Mouse (Mus musculus) adrenal gland, adult (tissue): ENCODE results near the gene Mlxip.

Experiments used
- DNase-seq, 2 experiments: peaks; one replicate each; pipeline ENCODE4 v3.0.0; 2022 to 2023; ENCODE audit warnings: low spot score in 1 of 2; ENCODE audit not compliant: inconsistent age in 2 of 2

Mlxip gene

DNA sequence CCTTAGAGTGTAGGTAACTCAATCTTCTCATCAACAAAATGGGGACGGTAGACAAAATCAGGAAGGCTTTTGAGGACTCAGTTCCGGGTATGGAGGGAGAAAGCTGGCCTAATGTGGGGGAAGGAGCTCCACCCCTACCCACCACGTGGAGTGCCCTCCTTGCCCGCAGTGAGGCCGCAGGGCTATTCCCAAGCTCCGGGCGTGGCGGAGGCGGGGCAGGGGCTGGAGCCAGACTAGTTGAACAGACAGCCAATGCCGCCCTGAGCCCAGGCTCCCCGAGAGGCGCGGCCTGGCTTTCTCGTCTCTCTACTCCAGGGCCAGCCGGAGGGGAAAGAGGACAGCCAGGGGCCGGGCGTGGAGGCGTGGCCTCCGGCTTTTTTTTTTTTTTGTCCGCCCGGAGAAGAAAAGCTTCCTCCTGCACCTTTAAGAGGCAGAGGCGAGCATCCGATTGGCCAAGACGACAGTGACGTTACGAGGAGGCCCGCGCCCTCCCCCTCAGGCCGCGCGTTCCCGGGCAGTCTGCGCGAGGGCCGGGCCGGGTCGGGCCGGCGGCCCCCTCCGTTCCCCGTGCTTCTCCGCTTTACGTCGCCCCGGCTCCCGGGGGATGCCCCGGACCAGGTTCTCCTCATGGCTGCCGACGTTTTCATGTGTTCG, at the start of gene Mlxip:
Gene Mlxip (plus strand): TSS at position 496 of the 654 bp plus-strand sequence.
- peak; percentile 98 to 99 for DNase-seq

GRCm38 (mm10) chr5:123344963-123345852, 49.4 kb upstream of the Mlxip start:
- DNase-seq, result peak; percentile 65 to 84

DNA sequence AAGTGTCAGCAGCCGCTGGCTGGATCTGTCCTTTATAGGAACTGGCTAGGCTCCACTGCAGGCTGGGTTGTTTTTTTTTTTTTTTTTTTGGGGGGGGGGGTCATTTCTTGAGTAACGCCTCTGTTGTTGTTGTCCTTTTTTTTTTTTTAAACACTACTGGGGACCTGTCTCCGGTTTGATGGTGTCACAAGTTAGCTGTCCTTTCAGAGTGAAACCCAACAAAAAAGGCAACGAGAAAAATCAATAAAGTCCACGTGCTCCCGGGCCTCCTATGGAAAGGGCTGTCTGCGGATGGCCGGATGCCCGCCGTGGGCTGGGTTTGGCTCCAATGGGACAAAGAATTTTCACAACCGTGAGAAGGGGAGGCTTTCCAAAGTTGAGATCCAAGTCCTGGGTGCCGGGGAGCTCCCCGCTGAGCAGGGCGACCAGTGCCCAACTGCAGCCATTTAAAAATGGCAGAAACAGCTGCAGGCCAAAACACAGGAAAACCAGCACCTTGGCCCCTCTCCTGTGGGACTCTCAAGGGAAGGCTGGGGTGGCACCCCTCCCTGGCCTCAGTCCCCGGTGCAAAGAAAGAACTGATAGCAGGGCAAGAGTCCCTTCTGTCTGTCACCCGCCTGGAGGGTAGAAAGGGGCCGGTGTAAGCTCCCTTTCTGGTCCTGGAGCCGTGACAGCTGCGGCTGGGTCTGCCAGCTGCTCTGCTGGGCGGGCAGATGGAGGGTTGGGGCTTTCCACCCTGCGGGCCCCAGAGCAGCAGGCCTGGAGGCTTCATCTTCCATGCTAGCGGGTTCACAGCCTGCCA, 48.5 kb upstream of the Mlxip start:
- DNase-seq, result peak; percentile 56 to 86

DNA sequence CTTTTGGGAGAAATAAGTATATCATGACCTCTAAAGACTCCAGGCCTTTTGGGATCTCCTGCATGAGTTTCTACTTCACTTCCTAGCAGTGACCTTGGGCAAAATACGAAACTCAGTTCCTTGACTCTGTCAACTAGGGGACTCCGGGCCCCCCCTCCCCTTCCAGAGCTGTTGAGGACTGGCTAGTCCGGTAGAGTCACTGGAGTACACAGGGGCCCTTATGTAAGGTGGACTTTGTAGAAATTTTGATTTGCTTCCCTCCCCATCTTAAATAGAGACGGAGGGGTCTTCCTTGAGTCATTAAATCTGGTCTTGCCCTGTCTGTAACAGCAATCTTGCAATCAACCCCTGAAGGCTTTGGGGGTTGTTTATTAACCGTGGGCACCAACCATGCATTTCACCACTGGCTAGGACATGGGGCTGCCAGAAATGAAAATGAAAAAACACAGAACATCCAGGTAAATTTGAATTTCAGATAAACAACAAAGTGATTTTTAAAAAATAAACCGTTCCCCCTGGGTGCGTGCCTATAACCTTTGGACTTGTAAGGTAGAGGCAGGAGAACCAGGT, 47.8 kb upstream of the Mlxip start:
- DNase-seq, result no peak

DNA sequence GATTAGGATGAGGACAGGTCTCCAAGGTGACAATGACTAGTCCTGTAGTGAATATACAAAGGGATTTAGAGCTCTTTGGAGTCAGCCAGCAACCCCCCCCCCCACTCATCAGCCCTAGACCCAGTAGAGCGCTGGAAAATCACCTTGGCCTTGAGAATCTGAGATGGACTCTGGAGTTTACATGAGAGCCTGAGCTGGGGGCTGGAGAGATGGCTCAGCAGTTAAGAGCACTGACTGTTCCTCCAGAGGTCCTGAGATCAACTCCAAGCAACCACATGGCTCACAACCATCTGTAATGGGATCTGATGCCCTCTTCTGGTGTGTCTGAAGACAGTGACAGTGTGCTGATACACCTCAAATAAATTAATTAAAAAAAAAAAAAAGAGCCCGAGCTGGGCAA, 46.6 kb upstream of the Mlxip start:
- DNase-seq, result no peak

DNA sequence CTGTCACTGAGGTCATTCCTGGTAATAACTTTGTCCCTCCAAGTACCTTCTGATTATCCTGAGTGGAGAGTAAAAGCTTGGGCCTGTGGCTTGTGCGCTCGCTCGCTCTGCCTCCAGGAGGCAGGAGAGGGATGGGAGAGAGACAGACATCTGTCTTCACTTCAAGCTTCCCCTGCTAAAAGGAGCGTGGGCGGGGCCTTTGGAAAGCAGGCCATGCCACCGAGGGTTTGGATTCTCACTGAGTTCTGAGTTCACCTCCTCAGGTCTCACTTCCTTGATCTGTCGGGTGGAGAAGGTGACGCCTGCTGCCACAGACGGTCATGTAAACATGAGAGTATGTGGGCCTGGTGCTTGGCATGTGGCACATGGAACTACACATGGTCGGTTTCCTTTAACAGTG, 44.2 kb upstream of the Mlxip start:
- no peak for DNase-seq

GRCm38 (mm10) chr5:123355918-123356317, 38.7 kb upstream of the Mlxip start:
- no peak for DNase-seq

DNA sequence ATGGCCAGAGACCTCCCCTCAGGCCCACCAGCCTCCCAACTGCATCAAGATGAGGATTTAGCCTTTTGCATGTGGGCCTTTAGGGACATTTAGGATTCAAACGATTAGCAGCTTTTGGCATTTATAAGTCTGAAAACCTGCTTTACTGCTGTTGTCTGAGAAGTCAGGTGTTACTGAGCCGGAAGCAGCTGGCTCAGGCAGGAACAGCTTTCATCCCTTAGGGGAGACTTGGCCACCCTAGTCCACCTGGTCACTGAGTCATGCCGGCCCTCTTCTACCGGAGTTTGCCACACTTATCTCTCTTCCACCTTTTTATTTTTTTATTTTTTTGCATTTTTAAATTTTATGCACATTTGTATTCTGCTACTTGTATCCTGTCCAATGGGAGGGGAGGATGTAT, 37.3 kb upstream of the Mlxip start:
- DNase-seq, result no peak

- DNase-seq, result no peak
Observed at GRCm38 (mm10) chr5:123359431-123359830, 35.2 kb upstream of the Mlxip start.

GRCm38 (mm10) chr5:123362911-123363310, 31.7 kb upstream of the Mlxip start:
- peak in 1 of 2 experiments; percentile 59 for DNase-seq

GRCm38 (mm10) chr5:123364302-123364971, 30.2 kb upstream of the Mlxip start:
- peak; percentile 77 to 82 for DNase-seq

GRCm38 (mm10) chr5:123368869-123369488, 25.6 kb upstream of the Mlxip start:
- peak in 1 of 2 experiments; percentile 75 for DNase-seq

DNA sequence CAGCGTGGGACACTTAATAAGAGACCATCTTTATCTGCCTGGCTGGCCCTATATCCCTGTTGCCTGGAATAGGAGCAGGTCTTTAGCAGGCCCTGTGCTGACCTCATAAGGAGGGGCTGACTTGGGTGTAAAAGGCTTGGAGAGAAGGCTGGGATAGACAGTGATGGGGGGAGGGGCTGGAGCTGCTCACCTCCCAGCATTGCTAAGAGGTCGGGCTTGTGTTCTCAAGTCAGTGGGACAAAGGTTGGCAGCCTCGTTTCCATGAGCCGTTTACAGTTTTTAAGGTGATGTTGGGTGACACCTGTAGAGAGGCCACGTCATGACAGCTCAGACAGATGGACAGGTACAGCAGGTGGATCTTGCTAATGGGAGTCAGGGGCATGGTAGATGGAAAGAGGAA, 24.5 kb upstream of the Mlxip start:
- no peak for DNase-seq

- no peak for DNase-seq
Observed at GRCm38 (mm10) chr5:123375262-123375661, 19.3 kb upstream of the Mlxip start.

GRCm38 (mm10) chr5:123375793-123376452, 18.7 kb upstream of the Mlxip start:
- DNase-seq, result no peak

- peak; percentile 84 to 88 for DNase-seq
Observed at GRCm38 (mm10) chr5:123376569-123376968, 18.0 kb upstream of the Mlxip start.

GRCm38 (mm10) chr5:123377120-123377955, 17.3 kb upstream of the Mlxip start:
- peak; percentile 83 to 95 for DNase-seq

- peak in 1 of 2 experiments; percentile 33 for DNase-seq
Observed at GRCm38 (mm10) chr5:123378712-123379111, 15.9 kb upstream of the Mlxip start.

DNA sequence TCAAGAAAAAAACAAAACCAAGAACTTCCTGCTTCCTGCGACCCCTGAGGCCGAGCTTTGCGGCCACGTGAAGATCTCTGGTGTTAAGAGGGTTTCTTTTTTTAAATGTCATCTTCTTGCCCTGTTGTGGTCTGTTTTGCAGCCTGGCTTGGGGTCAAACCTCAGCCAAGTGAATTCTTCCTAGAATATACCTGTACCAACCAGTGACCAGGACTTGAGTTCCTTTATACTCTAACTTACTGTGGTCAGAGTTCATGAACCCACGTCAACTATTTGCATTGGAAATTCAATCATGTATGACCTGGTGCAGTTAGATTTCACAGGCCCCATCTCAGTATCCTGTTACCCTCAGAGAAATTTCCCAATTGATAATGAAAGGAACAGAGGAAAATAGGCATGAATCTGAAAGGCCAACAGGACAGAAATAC, 15.1 kb upstream of the Mlxip start:
- no peak for DNase-seq
